Mouse (Mus musculus) mesoderm, embryonic 11.5 days (tissue): ENCODE results near the gene Pou5f1.
A peak's percentile ranks its signal among the peaks of the same experiment; 100 is the strongest.

Experiments
- DNase-seq: peaks from one replicate; pipeline ENCODE4 v3.0.0-alpha.2; 2012; ENCODE audit warnings: low read depth, low spot score

Pou5f1 gene

GRCm38 (mm10) chr17:35512916-35513626 is 7.3 kb downstream of the Pou5f1 start:
- no peak for DNase-seq

- peak; percentile 76 for DNase-seq
Observed at GRCm38 (mm10) chr17:35513886-35514285, 8.1 kb downstream of the Pou5f1 start.

- peak; percentile 39 for DNase-seq
Observed at GRCm38 (mm10) chr17:35514756-35515155, 8.9 kb downstream of the Pou5f1 start.

- DNase-seq, result peak; percentile 34
Observed at GRCm38 (mm10) chr17:35515911-35516640, 10.3 kb downstream of the Pou5f1 start.

- DNase-seq, result peak; percentile 98
Observed at GRCm38 (mm10) chr17:35516652-35517500, 11.1 kb downstream of the Pou5f1 start, which contains the start of the genes Tcf19 and Cchcr1. Tcf19 (minus strand) TSS chr17:35516824. Cchcr1 (plus strand) TSS chr17:35517100.

GRCm38 (mm10) chr17:35517526-35517925 is 11.7 kb downstream of the Pou5f1 start:
- DNase-seq, result no peak

GRCm38 (mm10) chr17:35524354-35524753 is 18.5 kb downstream of the Pou5f1 start:
- DNase-seq, result no peak

GRCm38 (mm10) chr17:35526644-35527043 is 20.8 kb downstream of the Pou5f1 start:
- no peak for DNase-seq

- DNase-seq, result no peak
Observed at GRCm38 (mm10) chr17:35532360-35532759, 26.5 kb downstream of the Pou5f1 start.

- no peak for DNase-seq
Observed at GRCm38 (mm10) chr17:35532901-35533300, 27.1 kb downstream of the Pou5f1 start, which contains the start of gene Psors1c2. Psors1c2 (plus strand) TSS chr17:35533201.

GRCm38 (mm10) chr17:35534343-35534742 is 28.5 kb downstream of the Pou5f1 start:
- peak; percentile 78 for DNase-seq

- DNase-seq, result no peak
Observed at GRCm38 (mm10) chr17:35537421-35537820, 31.6 kb downstream of the Pou5f1 start.

GRCm38 (mm10) chr17:35538476-35538875 is 32.7 kb downstream of the Pou5f1 start:
- DNase-seq, result no peak

- DNase-seq, result no peak
Observed at GRCm38 (mm10) chr17:35539540-35539939, 33.7 kb downstream of the Pou5f1 start.

GRCm38 (mm10) chr17:35542761-35543411 is 37.1 kb downstream of the Pou5f1 start:
- no peak for DNase-seq

GRCm38 (mm10) chr17:35543412-35543861 is 37.6 kb downstream of the Pou5f1 start:
- DNase-seq, result no peak

- no peak for DNase-seq
Observed at GRCm38 (mm10) chr17:35544001-35544400, 38.2 kb downstream of the Pou5f1 start.

- peak; percentile 65 for DNase-seq
Observed at GRCm38 (mm10) chr17:35544680-35545079, 38.9 kb downstream of the Pou5f1 start.

GRCm38 (mm10) chr17:35547465-35547864 is 41.6 kb downstream of the Pou5f1 start:
- no peak for DNase-seq

- no peak for DNase-seq
Observed at GRCm38 (mm10) chr17:35548636-35549035, 42.8 kb downstream of the Pou5f1 start.

- DNase-seq, result no peak
Observed at GRCm38 (mm10) chr17:35549437-35550142, 43.8 kb downstream of the Pou5f1 start.
